Comparison of ENCODE assay signal across 10 mouse cellular contexts in the genomic region with DNA sequence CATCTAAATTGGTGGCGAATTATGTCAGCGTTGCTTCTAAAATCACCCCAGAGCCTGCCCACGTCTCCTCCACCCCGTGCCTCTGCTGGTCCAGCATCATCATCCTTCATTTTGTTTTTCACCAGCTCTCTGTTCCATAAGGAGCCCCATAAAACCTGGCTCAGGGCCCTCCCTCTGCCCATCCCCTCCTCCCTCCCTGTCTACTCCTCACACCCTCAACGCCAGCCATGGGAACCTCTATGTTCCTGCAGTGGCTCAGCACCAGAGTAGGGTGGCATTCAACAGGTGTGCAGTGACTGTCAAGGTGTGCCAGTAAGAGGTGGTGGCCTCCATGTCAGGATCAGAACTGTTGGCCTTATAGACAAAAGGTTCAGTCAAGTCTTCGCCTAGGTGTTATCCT. TPM values are rescaled to one million over a fixed set of nuclear protein-coding genes. Genes with fewer than 3 reads are reported as not detected.
DNase-seq lines count a peak whose midpoint lies in the region; ATAC-seq lines count a peak whose summit lies in the region.
"Had no signal": no experiment of that assay in that cellular context is flagged by ENCODE, and none has a peak within 500 bp of the region (broad histone marks: within the 10 kb centered on the region; RNA-seq: fewer than 3 reads in every experiment).

No protein-coding gene starts in this region.

- no peak overlapping the region for H3K27ac ChIP-seq in limb, embryonic 11.5 days (replicated peaks; ENCODE audit: low read depth, low read length)
- no peak overlapping the region for H3K27ac ChIP-seq in limb, embryonic 10.5 days
- H3K27ac ChIP-seq in embryonic facial prominence, embryonic 10.5 days (replicated peaks), result no peak overlapping the region
- H3K27ac ChIP-seq in midbrain, embryonic 15.5 days, result no peak overlapping the region

- no peak overlapping the region for H3K4me3 ChIP-seq in limb, embryonic 11.5 days (ENCODE audit: low read depth, low read length)
- no peak overlapping the region for H3K4me3 ChIP-seq in limb, embryonic 10.5 days
- H3K4me3 ChIP-seq in embryonic facial prominence, embryonic 10.5 days, result peak overlapping the region; percentile 75
- no peak overlapping the region for H3K4me3 ChIP-seq in midbrain, embryonic 15.5 days

- H3K9me3 ChIP-seq in limb, embryonic 11.5 days (ENCODE audit: control insufficient read depth, low read length), result no peaks in the 10 kb centered on the region
- no peaks in the 10 kb centered on the region for H3K9me3 ChIP-seq in limb, embryonic 10.5 days (replicated peaks)
- no peaks in the 10 kb centered on the region for H3K9me3 ChIP-seq in embryonic facial prominence, embryonic 10.5 days
- no peaks in the 10 kb centered on the region for H3K9me3 ChIP-seq in midbrain, embryonic 15.5 days

- no peak for ATAC-seq in limb, embryonic 11.5 days (ENCODE audit: insufficient number of reproducible peaks, low FRiP score, low TSS enrichment, low read depth)
- no peak for ATAC-seq in midbrain, embryonic 15.5 days (replicated peaks)

- H3K27me3 ChIP-seq in limb, embryonic 11.5 days (ENCODE audit: control insufficient read depth, insufficient read depth, low read length), result peaks cover 13% of the 10 kb centered on the region
- H3K27me3 ChIP-seq in limb, embryonic 10.5 days (ENCODE audit: low read depth, poor library complexity, severe bottlenecking), result peaks cover 23% of the 10 kb centered on the region
- H3K27me3 ChIP-seq in embryonic facial prominence, embryonic 10.5 days (replicated peaks; ENCODE audit: low read depth, poor library complexity, severe bottlenecking), result peaks cover 22% of the 10 kb centered on the region
- H3K27me3 ChIP-seq in midbrain, embryonic 15.5 days (replicated peaks), result no peaks in the 10 kb centered on the region

- H3K9ac ChIP-seq in limb, embryonic 11.5 days (ENCODE audit: low read length), result no peak overlapping the region
- no peak overlapping the region for H3K9ac ChIP-seq in midbrain, embryonic 15.5 days

- peaks cover 4% of the 10 kb centered on the region; the same call in 1 of the 2 replicates for H3K36me3 ChIP-seq in limb, embryonic 11.5 days (ENCODE audit: control insufficient read depth, insufficient read depth, low read length)
- H3K36me3 ChIP-seq in limb, embryonic 10.5 days, result peaks cover 31% of the 10 kb centered on the region
- peaks cover 42% of the 10 kb centered on the region for H3K36me3 ChIP-seq in embryonic facial prominence, embryonic 10.5 days (replicated peaks)
- no peaks in the 10 kb centered on the region for H3K36me3 ChIP-seq in midbrain, embryonic 15.5 days (replicated peaks)

- peak; percentile 56 to 60 for DNase-seq in frontal cortex, postnatal 36 days (ENCODE audit: low spot score in 2 of 2)
- DNase-seq in frontal cortex, postnatal 14 days (ENCODE audit: low spot score in 2 of 2), result no peak
- no peak for DNase-seq in limb, embryonic 11.5 days (ENCODE audit: low spot score)
- no peak for DNase-seq in limb, embryonic 10.5 days (ENCODE audit: low spot score)
- no peak for DNase-seq in embryonic facial prominence, embryonic 10.5 days (ENCODE audit: low spot score)
- no peak for DNase-seq in lung, postnatal 25 days (ENCODE audit: low spot score)
- DNase-seq in spleen, adult 12 weeks (ENCODE audit: low spot score), result no peak
- DNase-seq: kidney, adult 2 months; thymus, postnatal 25 days had no signal

- 92% methylated on average over 6 of the region's 6 CpGs for WGBS in limb, embryonic 11.5 days
- WGBS in limb, embryonic 10.5 days, result 94% methylated on average over 6 of the region's 6 CpGs
- 92% methylated on average over 6 of the region's 6 CpGs for WGBS in embryonic facial prominence, embryonic 10.5 days
- WGBS in midbrain, embryonic 15.5 days, result 91% methylated on average over 6 of the region's 6 CpGs

- peaks cover 20% of the 10 kb centered on the region for H3K4me1 ChIP-seq in limb, embryonic 11.5 days (ENCODE audit: control insufficient read depth, insufficient read depth, low read length)
- H3K4me1 ChIP-seq in limb, embryonic 10.5 days, result peaks cover 56% of the 10 kb centered on the region
- H3K4me1 ChIP-seq in embryonic facial prominence, embryonic 10.5 days, result peaks cover 74% of the 10 kb centered on the region
- peaks cover 32% of the 10 kb centered on the region for H3K4me1 ChIP-seq in midbrain, embryonic 15.5 days

- H3K4me2 ChIP-seq in limb, embryonic 11.5 days (ENCODE audit: low read depth, severe bottlenecking), result peak overlapping the region; percentile 15; the same call in 1 of the 2 replicates
- peak overlapping the region; percentile 70; the same call in 1 of the 2 replicates for H3K4me2 ChIP-seq in midbrain, embryonic 15.5 days

RNA-seq across cellular contexts. Expression of a gene that starts 2.4 kb away (rescaled TPM):
- 49.0 and 60.6 TPM in 2 replicates for polyA plus RNA-seq in limb, embryonic 11.5 days (2014; fragmentation: Nextera tagmentation; extraction: Ambion mirVana)
- 67.0 and 71.3 TPM in 2 replicates for polyA plus RNA-seq in limb, embryonic 10.5 days (2016; fragmentation: Nextera tagmentation; extraction: Ambion mirVana)
- 72.2 and 72.4 TPM in 2 replicates for polyA plus RNA-seq in embryonic facial prominence, embryonic 10.5 days (2016; fragmentation: Nextera tagmentation; extraction: Ambion mirVana)
- polyA plus RNA-seq in midbrain, embryonic 15.5 days (2015; fragmentation: Nextera tagmentation; extraction: Ambion mirVana), result 154 and 159 TPM in 2 replicates

RNA-seq across cellular contexts. Expression of a gene that starts 3.8 kb away (rescaled TPM):
- polyA plus RNA-seq in limb, embryonic 11.5 days (2014; fragmentation: Nextera tagmentation; extraction: Ambion mirVana), result 2.0 TPM in 2 replicates
- polyA plus RNA-seq in limb, embryonic 10.5 days (2016; fragmentation: Nextera tagmentation; extraction: Ambion mirVana), result 4.7 and 5.1 TPM in 2 replicates
- polyA plus RNA-seq in embryonic facial prominence, embryonic 10.5 days (2016; fragmentation: Nextera tagmentation; extraction: Ambion mirVana), result 8.9 and 9.0 TPM in 2 replicates
- polyA plus RNA-seq in midbrain, embryonic 15.5 days (2015; fragmentation: Nextera tagmentation; extraction: Ambion mirVana), result 6.9 and 8.0 TPM in 2 replicates

RNA-seq across cellular contexts. Expression of a gene that starts 25.7 kb away (rescaled TPM):
- 35.9 and 40.0 TPM in 2 replicates for polyA plus RNA-seq in limb, embryonic 11.5 days (2014; fragmentation: Nextera tagmentation; extraction: Ambion mirVana)
- 62.5 and 67.7 TPM in 2 replicates for polyA plus RNA-seq in limb, embryonic 10.5 days (2016; fragmentation: Nextera tagmentation; extraction: Ambion mirVana)
- 52.3 and 54.3 TPM in 2 replicates for polyA plus RNA-seq in embryonic facial prominence, embryonic 10.5 days (2016; fragmentation: Nextera tagmentation; extraction: Ambion mirVana)
- 35.8 and 38.3 TPM in 2 replicates for polyA plus RNA-seq in midbrain, embryonic 15.5 days (2015; fragmentation: Nextera tagmentation; extraction: Ambion mirVana)

RNA-seq across cellular contexts. Expression of a gene that starts 28.4 kb away (rescaled TPM):
- polyA plus RNA-seq in limb, embryonic 11.5 days (2014; fragmentation: Nextera tagmentation; extraction: Ambion mirVana), result 45.3 and 46.3 TPM in 2 replicates
- polyA plus RNA-seq in limb, embryonic 10.5 days (2016; fragmentation: Nextera tagmentation; extraction: Ambion mirVana), result 56.5 and 57.6 TPM in 2 replicates
- 57.2 and 57.5 TPM in 2 replicates for polyA plus RNA-seq in embryonic facial prominence, embryonic 10.5 days (2016; fragmentation: Nextera tagmentation; extraction: Ambion mirVana)
- 36.4 and 38.5 TPM in 2 replicates for polyA plus RNA-seq in midbrain, embryonic 15.5 days (2015; fragmentation: Nextera tagmentation; extraction: Ambion mirVana)

RNA-seq across cellular contexts. Expression of a gene that starts 28.5 kb away (rescaled TPM):
- polyA plus RNA-seq in limb, embryonic 11.5 days (2014; fragmentation: Nextera tagmentation; extraction: Ambion mirVana), result 198 and 217 TPM in 2 replicates
- 234 and 258 TPM in 2 replicates for polyA plus RNA-seq in limb, embryonic 10.5 days (2016; fragmentation: Nextera tagmentation; extraction: Ambion mirVana)
- polyA plus RNA-seq in embryonic facial prominence, embryonic 10.5 days (2016; fragmentation: Nextera tagmentation; extraction: Ambion mirVana), result 223 and 237 TPM in 2 replicates
- polyA plus RNA-seq in midbrain, embryonic 15.5 days (2015; fragmentation: Nextera tagmentation; extraction: Ambion mirVana), result 124 and 126 TPM in 2 replicates

Comparison
In these comparisons a context has a peak if more than half of its experiments do, and no peak if none do; other contexts are left out.
1. DNase-seq: peak in frontal cortex, postnatal 36 days (2 of 2); none in frontal cortex, postnatal 14 days (0 of 2), limb, embryonic 11.5 days (single experiment), limb, embryonic 10.5 days (single experiment), embryonic facial prominence, embryonic 10.5 days (single experiment), lung, postnatal 25 days (single experiment) and spleen, adult 12 weeks (single experiment).